Mouse (Mus musculus): ENCODE measurements around the gene Mrpl33. TPM values are rescaled to one million over a fixed set of nuclear protein-coding genes. Genes with fewer than 3 reads are reported as not detected.
"Not testable (repeated sequence)": the region's sequence is repeated elsewhere in the genome, so short reads cannot be mapped to it uniquely, and the experiment has no call there.

Mrpl33 gene
- total RNA-seq, 4 experiments from 2014 or later = 306 to 352 (median 322) TPM

DNA sequence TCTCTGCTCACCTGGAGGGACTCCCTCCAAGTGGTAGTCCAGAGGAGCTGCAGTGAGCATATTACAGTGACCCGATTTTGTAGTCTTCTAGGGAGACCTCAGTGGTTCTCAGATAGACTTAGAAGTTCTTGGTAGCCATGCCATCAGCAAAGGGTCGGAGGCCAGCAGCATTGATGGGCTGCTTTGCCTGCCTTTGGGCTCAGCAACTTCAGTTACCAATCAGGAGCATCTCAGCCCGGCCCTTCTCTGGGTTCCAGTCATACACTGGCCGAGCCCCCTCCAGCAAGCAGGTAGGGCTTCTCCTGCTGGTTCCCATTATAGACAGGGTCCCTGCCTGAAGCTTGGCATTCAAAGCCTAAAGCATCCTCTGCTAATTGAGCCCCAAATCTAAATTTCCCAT is 867 bp upstream of the Mrpl33 start:
- no peak for DNase-seq (ENCODE audit: low spot score)

DNA sequence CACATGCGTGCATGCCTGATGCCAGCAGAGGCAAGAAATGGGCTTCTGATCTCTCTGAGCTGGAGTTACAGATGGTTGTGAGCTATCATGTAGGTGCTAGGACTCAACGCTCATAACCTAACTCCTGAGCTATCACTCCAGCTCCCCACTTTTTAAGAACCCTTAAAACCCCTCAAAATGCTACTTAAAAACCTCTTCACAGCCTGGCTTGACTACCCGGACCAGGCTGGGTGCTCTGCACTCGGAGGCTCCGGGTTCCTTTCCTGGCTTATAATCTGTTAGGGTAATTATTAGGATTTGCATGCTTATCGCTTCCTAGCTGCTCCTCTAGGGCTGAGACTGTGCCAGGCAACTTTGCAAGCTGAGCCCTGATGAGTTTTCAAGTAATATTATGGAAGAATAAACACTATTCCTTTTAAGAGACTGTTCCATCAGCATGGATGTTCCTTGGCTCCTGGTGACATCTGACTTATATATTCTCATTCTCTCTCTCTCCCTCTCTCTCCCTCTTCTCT is 752 bp downstream of the Mrpl33 start:
- DNase-seq (ENCODE audit: low spot score) = no peak

DNA sequence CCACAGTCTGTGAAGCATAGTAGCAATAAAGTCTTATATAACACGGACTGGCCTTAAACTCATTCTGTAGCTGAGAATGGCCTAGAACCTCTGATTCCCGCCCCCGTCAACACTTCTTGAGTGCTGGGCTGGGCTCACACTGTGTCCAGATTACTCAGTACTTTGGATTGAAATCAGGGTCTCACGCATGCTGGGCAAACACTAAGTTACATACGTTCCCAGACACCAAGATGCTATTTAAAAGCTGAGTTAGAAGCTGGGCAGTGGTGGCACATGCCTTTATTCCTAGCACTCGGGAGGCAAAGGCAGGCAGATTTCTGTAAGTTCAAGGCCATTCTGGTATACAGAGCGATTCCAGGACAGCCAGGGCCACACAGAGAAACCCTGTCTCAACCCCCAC is 1.4 kb downstream of the Mrpl33 start:
- DNase-seq (ENCODE audit: low spot score) = no peak

DNA sequence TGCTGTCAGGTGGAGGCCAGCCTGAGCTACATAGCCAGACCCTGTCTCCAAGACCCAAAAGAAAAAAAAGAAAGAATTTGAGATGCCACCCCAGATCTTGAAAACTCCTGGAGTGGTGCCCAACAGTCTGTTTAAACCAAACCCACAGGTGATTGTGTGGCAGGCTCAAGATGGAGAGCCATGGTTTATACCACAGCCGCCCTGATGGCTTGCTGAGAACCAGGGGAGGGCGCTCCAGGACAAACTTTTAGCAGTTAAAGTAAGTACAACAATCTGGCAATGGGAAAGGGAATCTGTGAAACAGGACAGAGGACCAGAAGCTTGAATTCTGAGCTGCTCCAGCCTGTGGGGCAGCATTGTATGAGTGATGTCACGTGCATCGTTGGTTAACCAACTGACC is 1.8 kb downstream of the Mrpl33 start:
- no peak for DNase-seq (ENCODE audit: low spot score)

DNA sequence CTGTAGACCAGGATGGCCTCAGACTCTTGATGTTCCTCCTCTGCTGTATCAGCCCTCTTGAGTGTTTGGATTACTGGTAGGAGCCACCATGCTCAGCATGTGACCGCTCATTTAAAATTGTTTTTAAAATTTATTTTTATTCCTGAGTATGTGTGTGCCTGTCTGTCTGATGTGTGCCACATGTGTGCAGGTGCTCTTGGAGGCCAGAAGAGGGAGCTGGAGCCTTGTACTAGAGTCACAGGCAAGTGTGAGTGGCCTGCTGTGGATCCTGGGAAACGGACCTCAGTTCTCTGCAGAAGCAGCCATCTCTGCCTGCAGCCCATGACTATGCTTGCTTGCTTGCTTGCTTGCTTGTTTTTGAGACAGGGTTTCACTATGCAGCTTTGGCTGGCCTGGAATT is 2.4 kb downstream of the Mrpl33 start:
- no peak for DNase-seq (ENCODE audit: low spot score)

DNA sequence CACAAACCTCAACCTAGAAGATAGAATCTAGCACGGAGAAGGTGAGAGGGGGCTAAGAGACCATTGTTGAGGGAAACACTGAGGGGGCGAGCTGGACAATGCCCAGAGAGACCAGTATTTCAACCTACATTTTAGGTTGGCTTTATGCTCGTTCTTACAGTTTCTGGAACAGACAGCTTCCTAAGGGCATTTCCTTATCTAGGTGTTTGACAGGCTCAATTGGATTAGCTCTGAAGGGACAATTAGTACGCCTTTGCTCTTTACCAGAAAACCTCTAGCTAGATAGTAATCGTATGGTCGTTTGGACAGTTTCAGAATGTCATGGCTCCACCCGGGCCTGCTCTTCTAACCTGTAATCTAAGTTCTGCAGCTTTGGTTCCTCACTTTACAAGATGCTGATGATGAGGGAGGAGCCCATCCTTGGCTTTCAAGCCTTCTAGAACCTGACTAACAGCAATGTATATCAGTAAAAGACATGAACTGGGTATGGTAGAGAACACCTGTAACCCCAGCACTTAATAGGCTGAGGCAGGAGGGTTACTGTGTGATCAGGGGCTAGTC is 4.5 kb downstream of the Mrpl33 start:
- no peak for DNase-seq (ENCODE audit: low spot score)

DNA sequence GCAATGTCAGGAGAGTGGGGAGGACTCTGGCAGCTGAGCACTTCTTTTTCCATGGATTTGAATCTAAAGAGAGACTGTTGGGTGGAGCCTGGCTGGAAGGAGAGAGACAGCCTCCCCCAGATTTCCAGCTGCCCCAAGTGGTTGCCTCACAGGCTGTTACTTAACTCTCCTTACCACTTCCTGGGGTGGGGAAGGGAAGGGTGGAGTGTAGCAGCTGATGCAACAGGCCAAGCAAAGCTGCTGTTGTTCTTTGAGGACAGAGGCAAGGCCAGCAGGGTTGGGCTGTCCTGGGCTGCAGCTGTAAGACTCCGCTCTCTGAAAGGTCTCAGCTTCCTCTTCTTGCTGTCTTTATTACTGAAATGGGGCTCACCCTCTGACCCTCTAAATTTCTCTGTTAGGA is 5.6 kb downstream of the Mrpl33 start:
- DNase-seq (ENCODE audit: low spot score) = peak; percentile 88

DNA sequence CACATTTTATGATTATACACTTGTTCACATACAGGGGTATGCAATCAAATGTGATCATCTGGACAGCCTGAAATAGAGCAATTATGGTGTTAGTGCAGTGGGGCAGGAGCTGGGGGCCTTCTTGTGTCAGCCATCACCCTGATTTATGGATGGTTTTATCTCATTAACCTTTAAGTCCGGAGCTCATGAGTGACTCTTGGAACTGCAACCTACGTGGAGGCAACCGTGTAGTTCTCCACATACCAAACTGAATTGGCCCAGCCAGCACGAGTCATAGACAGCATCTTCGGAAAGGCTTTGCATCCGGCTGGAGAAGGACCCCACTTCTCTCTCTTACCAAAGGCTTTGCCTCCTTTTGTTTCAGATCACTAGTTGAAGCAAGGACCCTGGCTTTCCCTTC is 7.0 kb downstream of the Mrpl33 start:
- DNase-seq (ENCODE audit: low spot score) = no peak

DNA sequence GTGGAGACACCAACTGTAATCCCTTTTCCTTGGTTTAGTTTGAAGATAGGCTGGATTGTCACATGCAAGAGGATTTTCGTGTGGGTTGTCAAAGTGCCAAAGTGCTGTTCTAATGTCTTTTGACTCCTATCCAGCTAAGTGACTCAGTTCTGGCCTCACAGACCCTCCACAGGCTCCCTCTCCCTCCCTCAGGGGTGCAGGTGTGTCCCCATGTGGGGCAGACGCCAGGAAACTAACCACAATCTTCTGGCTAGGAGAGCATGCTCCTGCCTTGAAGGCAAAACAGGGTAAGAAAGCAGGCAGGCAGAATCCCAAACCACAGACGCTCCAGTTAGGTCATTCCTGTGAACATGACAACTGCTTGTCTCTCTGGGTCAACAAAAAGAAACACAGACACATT is 9.4 kb downstream of the Mrpl33 start:
- peak; percentile 58 for DNase-seq (ENCODE audit: low spot score)

DNA sequence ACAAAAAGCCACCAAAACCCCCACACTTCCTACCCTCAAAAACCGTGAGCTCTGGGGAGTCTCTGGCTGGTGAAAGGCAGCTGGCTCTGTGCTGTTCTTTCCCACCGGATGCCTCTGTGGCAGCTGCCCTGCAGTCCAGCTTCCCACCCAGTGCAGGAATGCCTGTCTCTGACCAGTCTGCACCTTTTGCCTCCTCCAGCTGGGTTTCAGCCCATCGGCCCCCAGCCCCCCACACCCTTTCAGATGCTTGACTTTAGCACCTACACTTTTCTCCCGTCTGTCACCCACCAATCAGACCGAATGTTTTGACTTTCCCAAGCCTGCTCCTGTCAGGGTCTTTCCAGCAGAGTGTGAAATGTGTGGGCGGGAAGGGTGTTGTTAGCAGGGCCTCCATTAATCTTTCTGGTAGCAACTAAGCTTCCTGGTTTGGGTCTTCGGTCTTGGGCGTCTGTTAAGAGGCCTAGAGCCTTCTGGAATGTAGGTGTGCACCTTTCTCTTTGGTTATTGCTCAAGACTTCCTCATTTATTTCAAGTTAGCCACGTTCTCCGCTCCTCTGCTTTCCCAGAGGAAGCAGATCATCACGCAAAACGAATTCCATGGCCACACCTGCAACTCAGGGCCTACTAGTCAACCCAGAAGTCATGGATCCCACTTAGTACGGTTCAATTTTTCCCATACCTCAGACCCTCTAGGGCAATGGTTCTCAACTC is 13.8 kb downstream of the Mrpl33 start:
- DNase-seq (ENCODE audit: low spot score) = no peak

DNA sequence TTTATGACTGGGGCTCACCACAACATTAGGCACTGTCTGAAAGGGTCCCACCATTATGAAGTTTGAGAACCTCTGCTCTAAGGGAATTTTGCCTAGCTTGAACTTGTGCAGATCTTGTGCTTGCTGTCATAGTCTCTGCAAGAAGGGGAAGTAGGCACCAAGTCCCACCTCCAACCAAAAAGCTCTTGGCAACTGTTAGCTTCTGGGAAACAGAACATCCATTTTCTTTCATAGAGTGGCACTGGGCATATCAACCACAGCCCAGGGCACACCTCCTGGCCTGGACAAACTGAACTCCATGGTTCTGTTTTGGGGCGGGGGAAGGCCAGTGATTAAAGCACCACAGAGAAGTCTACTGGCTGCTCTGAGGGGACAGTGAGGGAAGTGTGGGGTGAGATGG is 14.5 kb downstream of the Mrpl33 start:
- DNase-seq (ENCODE audit: low spot score) = no peak

DNA sequence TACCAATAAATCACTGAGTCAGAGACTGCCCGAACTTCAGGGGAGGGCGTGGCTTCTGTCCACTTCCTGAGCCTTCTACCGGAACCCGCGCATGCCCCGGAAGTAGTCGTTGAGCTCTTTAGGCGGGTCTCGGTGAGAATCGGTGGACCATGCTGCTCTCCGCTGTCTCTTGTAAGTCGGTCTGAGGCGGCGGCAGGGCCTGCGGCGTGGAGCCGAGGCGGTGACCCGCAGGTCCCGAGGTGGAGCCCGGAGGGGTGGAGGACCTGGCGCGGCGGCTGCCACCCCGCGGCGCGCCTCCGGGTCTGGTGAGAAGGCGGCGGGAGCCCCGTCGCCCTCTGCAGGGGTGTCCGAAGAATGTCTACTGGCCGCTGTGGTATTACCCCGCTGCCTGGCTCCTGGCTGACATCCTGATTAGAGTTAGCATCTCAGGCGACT is 17.1 kb downstream of the Mrpl33 start:
- peak; percentile 87 for DNase-seq (ENCODE audit: low spot score)

DNA sequence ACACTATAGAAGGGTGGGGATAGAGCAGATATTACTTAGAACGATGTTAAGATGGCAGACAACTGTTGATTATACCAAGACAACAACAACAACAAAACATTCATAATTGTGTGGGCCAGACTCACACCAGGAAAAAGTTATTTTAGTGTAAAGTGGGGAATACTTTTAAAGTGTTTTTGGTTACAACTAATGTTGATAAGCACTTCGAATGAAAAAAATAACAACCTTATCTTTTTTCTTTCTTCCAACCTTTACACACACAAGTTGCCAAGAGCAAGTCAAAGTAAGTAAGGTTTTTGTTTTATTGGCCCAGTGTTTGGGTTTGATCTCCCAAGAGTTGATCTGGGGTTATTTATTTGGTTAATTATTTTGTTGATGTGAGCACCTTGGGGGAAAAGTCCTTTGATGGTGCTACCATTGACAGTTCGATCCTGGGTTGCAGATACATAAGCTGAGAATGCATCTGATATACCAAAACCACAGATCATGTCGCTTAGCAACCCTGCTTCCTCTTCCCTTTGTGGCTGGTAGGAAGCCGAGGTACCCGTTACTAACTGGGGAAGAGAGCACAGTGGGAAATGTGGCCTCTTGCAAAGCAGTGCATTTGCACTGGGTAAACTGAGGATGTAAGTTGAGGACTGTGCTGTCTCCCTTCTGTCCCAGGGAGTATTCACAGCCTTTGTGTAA is 17.7 kb downstream of the Mrpl33 start:
- DNase-seq (ENCODE audit: low spot score) = no peak

DNA sequence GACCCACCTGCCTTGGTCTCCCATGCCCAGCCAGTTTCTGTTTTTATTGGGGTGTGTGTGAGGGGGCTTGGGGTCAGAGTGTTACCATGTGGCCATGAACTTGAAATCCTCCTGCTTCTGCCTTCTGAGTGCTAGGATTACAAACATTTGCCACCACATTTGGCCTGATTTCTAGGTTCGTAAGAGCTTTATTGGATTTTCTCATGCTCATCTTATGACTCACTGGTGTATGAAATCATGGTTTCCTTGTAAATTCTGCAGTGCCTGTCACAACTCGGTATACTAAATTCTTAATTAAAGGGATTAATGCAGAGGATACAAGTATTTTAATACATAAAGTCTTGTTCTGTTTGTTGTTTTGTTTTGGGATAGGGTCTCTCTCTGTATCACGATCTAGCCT is 23.6 kb downstream of the Mrpl33 start:
- no peak for DNase-seq (ENCODE audit: low spot score)

DNA sequence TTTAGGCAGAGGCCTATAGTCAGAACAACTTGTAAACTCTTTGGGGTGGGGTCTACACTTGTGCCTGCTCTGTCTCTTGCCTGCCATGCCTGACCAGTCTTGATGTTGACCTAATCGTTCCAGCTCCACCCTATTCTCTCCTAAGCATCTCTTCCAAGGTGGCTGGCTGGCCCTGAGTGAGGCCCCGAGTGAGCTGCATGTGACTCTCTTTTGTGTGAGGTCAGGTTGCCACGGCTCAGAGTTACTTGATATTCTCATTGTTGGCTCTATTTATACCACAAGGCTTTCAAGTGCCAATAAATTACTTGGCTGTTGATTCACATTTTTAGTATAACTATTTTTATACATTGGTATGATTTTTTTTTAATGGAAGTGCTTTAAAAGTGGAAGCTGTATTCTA is 30.4 kb downstream of the Mrpl33 start:
- DNase-seq (ENCODE audit: low spot score) = peak; percentile 40

DNA sequence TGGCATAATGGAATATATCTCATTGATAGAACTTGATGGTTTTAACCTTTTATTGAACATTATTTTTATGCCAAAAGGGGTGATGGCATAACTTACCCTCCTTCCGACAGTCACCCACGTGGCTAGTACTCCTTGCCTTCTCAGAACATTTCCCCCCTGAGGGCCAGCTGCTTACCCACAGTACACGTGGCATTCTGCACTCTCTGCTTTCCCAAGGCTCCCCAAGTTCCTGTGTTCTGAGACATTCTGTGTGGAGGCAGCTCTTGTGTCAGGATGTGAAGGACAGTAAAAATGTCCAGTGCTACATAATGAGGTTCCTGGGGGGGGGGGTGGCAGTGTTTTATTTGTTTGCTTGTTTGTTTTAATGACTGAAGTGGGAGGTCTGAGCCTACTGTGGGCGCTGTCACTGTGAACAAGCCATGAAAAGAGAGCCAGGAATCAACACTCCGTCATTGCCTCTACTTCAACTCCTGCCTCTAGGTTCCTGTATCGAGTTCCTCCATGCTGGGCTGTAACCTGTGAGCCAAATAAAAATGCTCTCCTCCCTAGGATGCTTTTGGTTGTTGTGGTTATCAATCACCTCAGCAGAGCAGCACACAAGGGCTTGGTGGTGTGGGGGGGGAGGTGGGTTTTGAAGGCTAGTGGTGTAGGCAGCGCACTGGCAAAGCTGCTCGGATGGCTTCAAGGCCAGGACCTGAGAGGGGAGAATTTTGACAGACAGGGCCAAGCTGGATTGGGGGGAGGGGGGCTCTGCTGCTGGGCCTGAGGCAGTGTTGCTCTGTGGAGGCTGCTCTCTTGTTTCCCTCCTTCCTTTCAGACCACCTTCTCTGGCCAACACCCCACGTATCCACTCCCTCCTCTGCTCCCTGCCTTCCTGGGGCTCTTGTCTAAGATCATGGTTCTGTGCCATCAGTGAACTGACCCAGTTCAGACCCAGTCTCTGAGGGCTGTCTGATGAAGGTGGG is 31.1 kb downstream of the Mrpl33 start:
- DNase-seq (ENCODE audit: low spot score) = no peak

DNA sequence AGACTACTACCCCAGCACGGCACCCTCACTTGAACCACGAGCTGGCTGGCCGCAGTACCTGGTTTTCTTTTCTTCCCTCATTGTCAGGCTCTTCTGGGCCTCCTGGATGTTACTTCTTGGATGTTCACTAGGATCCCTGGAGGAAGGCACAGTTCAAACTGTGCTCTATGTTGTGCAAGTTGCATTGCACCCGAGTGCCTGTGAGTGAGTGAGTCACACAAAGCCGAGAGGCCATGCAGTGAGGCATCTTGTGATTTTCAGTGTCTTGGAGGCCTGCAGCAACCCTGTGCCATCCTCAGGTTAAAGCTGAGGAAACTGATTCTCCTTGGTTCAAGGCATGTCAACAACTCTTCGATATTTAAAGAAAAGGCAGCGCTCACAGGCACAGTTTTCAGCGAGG is 31.8 kb downstream of the Mrpl33 start:
- no peak for DNase-seq (ENCODE audit: low spot score)

DNA sequence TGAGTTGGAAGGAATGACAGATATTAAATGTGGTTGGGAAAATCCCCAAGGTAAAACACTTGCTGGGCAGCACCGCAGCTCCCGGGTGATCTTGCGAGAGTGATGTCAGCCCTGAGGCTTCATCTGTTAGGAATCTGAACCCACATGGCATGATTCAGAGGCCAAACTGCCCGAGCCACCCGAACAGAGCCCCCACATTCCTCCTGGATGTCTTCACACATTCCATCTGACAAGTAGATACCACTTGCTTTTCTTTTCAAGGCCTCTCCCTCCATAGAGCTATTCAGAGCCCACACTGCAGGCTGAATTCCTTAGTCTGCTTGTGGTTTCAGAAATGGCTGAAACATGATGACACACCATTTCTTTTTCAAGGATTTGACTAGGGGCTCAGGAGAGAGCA is 33.3 kb downstream of the Mrpl33 start:
- no peak for DNase-seq (ENCODE audit: low spot score)

DNA sequence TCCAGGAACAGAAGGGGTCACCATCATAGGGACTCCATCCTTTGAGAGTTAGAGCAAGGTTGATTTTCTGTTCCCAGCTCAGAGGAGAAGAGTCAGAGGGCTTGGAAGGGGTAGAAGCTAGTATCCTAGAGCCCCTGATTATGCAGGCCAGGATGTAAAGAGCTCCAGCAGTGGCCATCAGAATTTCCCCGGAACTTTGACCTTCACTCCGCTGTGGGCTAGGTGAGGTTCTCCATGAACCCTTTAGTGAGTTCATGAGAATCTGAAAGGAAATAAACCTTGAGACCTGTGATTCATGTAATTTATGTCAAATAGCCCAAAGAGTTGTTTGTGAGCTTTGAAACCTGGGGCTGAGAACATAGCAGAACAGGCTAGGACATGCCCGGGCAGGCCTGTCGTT is 34.4 kb downstream of the Mrpl33 start:
- not testable (repeated sequence) for DNase-seq (ENCODE audit: low spot score)

DNA sequence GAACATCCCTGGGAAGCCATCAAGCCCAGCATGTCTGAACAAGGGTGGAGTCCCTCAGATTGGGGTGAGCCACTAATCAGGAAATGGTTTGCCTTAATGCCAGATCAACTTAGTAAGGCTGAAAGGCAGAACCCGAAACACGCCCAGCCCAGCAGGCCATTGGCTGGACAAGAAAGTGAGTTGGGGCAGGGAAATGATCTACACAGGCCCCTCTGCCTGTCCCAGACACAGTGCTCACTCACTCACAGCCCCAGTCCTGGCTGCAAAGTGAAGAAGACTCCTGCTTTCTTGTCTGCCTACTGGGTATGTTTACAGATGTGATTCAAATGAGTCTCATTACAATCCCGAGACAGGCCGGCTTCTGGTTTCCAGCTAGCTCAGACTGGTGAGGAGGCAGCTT is 37.4 kb downstream of the Mrpl33 start:
- DNase-seq (ENCODE audit: low spot score) = no peak

DNA sequence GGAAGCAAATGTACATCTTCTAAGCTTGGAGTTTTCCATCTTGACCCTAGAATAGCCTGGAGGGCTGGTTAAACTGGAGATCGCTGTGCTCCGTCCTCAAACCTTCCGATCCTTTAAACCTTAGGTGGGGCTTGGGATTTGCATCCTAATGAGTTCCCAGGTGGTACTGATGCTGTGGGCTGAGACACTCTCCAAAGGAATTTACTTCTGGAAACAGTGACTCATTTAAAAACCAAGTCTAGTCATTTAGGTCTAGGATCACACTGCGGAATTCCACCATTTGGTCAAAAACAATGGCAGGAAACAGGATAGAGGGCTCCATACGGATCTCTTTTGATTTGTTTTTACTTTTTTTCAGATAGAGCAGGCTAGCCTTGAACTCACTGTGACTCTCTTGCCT is 37.9 kb downstream of the Mrpl33 start:
- DNase-seq (ENCODE audit: low spot score) = no peak
